Mouse (Mus musculus): ENCODE results near the gene Becn1.
A peak's percentile ranks its signal among the peaks of the same experiment; 100 is the strongest.

Becn1 gene

DNA sequence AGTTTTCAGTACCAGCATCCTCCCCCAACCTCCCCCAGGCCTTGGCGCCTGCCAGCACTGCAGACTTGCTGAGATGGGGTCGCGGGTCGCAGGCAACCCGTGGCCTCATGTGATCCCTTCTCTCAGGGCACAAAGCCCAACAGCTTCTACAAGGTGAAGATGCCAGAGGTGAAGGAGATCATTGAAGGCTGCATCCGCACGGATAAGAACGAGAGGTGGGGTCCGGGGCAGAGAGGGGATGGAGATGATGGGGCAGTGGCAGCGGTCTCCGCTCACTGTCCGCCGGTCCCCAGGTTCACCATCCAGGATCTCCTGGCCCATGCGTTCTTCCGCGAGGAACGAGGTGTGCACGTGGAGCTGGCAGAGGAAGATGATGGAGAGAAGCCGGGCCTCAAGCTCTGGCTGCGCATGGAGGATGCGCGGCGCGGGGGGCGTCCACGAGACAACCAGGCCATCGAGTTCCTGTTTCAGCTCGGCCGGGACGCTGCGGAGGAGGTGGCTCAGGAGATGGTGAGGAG lies 37.1 kb downstream of the Becn1 start:
- DNase-seq: no peak

GRCm38 (mm10) chr11:101263989-101264280 lies 38.2 kb downstream of the Becn1 start:
- no peak for DNase-seq

DNA sequence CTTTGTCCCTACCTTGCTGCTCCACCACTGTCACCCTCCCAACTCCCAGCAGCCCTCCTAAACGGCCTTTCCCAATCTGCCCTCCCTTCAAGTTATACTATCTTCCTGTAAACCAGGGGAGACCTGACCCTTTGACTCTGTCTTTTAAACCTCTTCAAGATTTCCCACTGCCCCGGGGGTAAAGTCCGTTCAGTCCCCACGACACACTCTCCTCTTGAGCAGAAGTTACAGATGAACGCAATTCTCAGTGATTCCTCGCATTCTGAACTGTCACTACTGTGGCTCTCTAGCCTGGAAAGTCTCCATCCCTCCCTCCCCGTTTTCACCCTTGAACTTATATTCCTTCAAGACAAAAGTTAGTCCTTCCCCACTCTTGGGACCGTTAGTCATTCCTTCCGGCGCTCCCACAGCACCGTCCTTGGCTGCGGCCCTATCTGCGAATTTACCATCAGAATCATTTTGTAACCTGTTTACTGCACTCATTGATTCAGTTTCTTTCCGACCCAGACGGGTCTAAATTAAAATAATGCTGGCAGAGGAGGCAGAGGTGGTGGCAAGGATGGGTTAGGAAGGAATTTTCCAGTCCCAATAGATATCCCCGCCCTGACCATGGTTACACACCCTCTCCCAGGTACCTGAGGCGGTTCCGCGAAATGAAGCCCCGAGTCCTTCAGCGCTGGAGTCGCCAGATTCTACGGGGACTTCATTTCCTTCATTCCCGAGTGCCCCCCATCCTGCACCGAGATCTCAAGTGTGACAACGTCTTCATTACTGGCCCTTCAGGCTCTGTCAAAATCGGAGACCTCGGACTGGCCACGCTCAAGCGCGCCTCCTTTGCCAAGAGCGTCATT lies 38.7 kb downstream of the Becn1 start:
- no peak for DNase-seq

- DNase-seq: no peak
These were observed 39.7 kb downstream of the Becn1 start for GRCm38 (mm10) chr11:101262272-101262967.

DNA sequence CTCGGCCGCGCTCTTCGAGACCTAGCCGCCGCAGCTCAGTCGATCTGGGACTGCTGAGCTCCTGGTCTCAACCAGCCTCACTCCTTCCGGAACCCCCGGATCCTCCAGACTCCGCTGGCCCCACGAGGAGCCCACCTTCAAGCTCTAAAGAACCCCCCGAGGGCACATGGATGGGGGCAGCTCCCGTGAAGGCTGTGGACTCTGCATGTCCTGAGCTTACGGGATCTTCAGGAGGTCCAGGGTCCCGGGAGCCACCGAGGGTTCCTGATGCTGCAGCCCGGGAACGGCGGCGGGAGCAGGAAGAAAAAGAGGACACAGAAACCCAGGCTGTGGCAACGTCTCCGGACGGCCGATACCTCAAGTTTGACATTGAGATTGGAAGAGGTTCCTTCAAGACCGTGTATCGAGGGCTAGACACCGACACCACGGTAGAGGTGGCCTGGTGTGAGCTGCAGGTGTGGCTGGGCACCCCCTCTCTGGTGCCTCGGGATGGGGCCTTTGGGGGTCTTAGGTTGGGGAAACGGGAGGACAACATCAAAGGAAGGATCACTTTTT lies 41.2 kb downstream of the Becn1 start:
- no peak for DNase-seq

DNA sequence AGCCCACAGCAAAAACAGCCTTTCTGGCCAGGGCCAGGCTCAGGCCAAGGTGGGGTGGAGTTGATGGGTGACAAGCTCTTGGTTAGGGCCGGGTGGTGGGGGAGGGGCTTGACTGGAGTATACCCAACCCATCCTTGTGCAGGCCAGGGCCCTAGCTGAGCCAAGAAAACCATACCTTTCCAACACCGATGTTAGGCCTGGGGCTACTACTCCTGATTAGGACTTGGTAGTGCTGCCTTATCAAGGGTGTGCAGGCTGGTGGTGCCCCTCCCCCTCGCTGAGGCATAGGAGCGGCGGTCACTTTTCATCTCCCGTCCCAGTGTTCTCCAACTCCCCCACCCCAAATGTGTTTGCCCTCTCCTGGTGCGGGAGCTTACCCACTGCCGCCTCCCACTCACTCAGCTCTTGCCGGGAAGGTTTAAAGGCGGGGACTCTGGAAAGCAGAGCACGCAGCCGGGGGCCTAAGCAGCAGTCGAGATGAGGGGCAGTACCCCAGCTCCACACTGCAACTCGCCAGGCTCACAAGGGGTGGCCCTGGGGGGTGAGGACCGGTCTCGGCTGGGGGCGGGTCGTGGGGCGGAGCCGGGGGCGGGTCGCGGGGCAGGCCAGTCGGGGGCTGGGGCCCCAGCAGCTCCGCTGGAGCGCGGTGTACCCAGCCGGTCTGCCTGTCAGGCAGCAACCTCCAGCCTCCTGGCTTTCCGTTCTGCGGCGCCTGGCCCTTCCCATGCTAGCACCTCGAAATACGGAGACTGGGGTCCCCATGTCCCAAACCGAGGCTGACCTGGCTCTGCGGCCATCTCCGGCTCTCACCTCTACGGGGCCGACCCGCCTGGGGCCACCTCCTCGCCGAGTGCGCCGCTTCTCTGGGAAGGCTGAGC lies 41.9 kb downstream of the Becn1 start, which contains the start of gene Wnk4:
TSS of gene Wnk4 (plus strand) at position 620 of the 878 bp plus-strand sequence.
- peak; percentile 33 for DNase-seq

DNA sequence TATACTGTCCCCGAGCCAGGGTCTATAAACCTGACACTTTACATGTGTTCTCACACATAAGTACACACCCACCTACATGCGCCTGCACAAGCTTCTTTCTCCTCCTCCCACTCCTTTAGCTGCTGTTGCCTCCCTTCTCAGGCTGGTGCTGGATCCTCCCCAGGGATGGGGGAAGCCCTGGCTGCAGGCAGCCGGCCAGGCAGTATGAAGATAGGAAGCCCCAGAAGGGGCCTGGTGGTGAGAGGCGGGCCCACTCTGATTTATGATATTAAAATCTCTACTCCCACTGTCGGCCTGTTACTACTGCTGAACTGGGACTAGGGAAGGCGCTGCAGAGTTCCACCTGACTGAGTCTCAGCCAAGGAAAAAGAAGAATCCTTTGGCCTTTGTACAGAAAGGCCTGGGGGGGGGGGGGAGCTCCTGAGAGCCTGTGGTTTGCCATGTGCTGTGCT lies 42.8 kb downstream of the Becn1 start:
- DNase-seq: peak; percentile 67

- no peak for DNase-seq
These were observed 46.0 kb downstream of the Becn1 start for GRCm38 (mm10) chr11:101255826-101256775.

DNA sequence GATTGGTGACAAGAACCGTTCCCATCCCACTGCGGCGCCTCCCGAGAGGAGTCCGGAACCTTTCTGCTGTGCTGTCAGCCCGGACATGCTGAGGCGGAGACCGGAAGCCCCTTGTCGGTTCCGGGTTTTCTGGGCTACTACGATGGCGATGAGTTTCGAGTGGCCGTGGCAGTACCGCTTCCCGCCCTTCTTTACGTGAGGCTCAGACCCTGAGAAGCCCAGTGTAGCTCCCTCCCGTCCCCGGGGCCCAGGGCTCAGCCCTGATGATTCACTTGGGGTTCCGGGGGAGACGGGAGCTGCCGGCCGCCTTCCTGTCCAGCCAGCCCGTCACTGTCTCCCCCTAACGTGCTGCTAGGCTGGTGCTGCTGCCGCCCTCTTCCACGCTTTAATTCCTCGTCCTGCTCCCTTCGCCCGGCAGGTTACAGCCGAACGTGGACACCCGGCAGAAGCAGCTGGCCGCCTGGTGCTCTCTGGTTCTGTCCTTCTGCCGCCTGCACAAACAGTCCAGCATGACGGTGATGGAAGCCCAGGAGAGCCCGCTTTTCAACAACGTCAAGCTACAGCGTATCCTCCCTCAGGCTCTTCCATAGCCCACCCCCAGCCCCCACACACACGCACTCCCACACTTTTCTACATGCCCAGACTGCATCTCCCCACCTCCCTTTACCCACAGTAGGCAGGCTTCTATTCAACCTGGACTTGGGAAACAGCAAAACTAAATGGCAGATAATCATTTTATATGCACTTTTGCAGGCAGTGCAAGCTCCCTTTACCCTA lies 48.3 kb downstream of the Becn1 start, which contains the start of gene Vps25:
TSS of gene Vps25 (plus strand) at position 95 of the 777 bp plus-strand sequence.
- peak; percentile 86 for DNase-seq

GRCm38 (mm10) chr11:101252941-101253340 lies 49.1 kb downstream of the Becn1 start:
- no peak for DNase-seq

DNA sequence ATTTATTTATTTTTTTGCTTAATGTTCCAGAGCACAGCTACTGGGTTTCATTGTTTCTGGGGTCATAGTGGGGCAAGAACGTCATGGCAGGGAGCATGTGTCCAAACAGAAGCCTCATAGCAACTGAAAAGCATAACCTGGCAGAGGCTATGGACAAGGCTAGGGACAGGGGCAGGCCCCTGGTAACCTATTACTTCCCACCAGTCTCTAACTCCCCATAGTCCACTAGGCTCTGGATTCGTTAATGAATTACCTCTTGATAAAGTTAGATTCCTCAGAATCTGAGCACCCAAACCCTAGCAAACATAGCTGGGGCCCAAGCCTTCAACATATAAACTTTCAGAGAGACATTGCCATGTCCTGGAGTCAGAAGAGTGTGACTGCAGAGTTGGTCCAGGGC lies 51.1 kb downstream of the Becn1 start:
- DNase-seq: no peak

GRCm38 (mm10) chr11:101248258-101248994 lies 53.7 kb downstream of the Becn1 start:
- peak; percentile 58 for DNase-seq

- no peak for DNase-seq
These were observed 54.5 kb downstream of the Becn1 start for GRCm38 (mm10) chr11:101247521-101248030.

DNA sequence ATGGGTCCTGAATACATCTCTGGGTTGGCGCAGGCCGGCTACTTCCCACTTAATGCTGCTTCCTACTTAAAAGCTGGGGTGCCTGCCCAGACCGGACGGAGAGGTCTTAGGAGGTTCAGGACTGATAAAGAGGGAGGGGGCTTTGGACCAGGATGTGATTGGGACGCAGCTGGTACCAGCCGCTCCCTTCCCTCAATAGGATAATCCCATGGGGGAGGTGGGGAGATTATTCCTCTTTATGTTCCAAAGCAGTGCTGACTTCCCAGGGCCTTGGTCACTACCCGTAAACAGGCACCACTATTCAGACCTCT lies 55.4 kb downstream of the Becn1 start:
- no peak for DNase-seq

- peak; percentile 26 for DNase-seq
These were observed 56.0 kb downstream of the Becn1 start, which contains the start of gene Ramp2 for GRCm38 (mm10) chr11:101245855-101246701. TSS of gene Ramp2 (plus strand) at chr11:101246028.

DNA sequence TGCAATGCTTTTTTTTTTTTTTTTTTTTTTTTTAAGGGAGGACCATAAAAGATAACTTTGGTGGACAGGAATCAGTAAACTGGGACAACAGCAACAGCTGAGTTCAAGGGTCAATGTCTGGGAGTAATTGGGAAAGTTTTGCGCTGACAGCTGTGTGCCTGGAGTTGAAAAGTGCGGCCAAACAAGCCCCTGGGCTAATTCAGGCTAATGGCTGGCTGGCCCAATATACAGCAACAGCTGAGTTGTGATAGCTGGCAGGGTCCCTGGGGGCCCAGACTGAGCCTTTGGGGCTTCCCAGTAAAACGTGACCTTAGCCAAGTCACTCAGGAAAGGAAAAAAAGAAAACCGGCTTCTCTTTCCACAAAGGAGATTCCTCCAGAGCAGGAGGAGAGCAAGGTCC lies 57.0 kb downstream of the Becn1 start:
- no peak for DNase-seq

DNA sequence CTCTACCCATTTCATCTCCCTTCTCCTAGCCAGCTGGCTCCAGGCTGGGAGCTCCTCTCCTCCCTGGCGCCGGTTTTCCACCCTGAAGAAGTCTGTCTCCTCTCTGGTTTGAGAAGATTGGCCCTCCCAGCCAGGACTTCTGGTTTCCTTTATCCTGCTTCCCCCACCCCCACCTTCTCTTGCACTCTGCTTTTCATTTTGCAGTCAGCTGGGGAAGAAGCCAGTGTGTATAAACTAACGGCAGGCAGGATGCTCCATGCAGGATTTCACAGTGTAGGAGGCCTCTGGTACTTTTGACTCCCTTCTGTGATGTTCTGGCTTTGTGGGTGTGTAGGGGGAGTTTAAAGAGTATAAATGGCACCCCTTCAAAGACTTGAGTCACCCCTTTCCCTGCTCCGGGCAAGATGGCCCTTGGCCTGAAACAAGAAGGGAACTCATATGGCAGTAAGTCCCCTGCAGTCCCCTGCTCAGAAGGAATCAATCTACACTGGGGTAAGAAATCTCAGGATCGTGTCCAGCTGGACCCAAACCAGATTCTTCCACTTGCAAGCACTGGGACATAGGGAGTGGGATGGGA lies 63.9 kb downstream of the Becn1 start:
- DNase-seq: no peak

- DNase-seq: no peak
These were observed 65.3 kb downstream of the Becn1 start for GRCm38 (mm10) chr11:101236782-101237181.
